Mouse (Mus musculus) layer of hippocampus, adult 9-10 months (tissue): ENCODE measurements around the gene Dnah8.

Source experiments
- DNase-seq: peaks from one replicate; pipeline ENCODE4 v3.0.0; 2022; ENCODE audit warnings: low spot score

Dnah8 gene

DNA sequence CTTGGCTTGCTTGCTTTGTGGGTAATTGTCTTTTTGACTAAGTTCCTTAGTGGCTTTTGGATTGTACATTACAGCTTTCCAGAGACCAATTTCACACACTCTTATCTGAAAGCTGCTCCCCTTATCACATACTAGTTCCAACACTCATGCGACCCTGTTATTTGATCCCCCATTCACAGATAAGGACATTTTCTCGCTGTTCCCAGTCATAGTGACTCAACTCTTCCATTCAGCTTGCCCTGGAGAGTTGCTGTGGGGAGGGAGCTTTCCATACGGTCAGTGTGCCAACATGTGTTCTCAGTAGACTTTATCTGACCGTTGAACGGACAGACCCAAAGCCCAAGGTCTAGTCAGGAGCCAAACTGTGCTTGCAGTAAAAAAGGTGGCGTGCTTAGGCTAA is 197.0 kb downstream of the Dnah8 start:
- no peak for DNase-seq

GRCm38 (mm10) chr17:30824473-30824872 is 200.3 kb downstream of the Dnah8 start:
- DNase-seq = no peak

- no peak for DNase-seq
These were observed 201.7 kb downstream of the Dnah8 start for GRCm38 (mm10) chr17:30825731-30826304.

DNA sequence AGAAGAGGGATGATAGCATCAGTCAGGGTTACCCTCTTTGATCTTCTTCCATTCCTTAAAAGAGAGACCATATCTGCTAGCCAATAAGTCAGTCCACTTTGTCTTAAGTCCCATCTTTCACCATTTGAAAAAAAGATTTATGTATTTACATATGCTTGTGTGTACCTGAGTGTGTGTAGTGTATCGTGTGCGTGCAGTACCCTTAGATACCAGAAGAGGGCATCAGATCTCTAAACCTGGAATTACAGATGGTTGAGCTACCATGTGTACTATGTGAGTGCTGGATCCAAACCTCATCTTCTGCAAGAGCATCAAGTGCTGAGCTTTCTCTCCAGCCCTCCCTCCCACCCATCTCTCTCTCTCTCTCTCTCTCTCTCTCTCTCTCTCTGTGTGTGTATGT is 207.0 kb downstream of the Dnah8 start:
- no peak for DNase-seq

DNA sequence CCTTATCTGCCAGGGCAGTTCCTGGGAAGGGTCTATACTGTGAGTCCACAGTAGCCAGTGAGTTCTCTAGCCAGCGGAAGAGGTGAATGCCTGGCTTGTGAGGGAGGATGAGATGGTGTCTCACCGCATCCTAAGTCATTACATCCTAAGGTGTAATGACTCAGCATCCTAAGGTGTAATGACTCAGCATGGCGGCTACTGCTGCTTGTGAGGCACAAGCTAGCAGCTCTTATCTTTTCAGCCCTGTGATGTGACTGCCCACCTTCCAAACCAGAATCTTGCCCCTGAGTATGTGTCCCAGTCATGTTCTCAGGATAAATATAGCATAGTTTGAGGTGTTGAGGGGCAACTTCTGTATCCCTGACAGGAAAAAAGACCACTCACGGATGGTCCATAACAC is 211.3 kb downstream of the Dnah8 start:
- DNase-seq = no peak

DNA sequence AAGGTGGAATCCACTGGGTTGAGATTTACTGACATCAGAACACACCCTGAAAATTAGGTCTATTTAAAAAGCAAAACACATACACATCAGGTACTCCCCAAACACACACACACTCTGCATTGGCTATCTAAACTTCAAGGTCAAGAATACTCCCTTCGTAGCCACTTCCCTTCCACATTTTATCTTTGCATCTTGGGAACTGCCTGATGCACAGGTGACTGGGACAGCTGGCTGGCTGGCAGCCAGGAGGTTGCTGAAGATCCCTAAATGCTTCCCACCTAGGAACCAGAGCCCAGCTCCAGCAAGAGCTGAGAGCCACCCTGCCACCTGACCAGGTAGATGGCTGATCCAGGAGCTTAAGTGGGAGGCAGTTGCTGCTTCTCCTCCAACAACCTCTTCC is 212.9 kb downstream of the Dnah8 start:
- DNase-seq = no peak

DNA sequence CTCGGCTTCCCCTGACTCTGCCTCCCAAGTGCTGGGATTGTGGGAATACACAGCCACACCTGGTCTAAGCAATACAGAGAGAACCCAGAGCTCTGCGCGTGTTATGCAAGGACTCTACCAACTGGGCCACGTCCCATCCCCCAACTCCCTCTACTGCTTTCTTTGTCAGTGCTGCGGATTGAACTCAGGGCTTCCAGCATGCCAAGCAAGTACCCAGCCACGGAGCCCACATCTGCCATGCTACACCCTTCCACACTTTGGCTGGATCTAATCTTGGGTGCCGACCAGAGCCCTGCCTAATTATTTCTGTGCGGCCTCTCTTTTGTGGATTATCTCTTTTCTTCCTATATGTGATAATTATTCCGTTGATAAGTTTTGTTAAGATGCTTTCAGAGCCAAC is 215.9 kb downstream of the Dnah8 start:
- no peak for DNase-seq

DNA sequence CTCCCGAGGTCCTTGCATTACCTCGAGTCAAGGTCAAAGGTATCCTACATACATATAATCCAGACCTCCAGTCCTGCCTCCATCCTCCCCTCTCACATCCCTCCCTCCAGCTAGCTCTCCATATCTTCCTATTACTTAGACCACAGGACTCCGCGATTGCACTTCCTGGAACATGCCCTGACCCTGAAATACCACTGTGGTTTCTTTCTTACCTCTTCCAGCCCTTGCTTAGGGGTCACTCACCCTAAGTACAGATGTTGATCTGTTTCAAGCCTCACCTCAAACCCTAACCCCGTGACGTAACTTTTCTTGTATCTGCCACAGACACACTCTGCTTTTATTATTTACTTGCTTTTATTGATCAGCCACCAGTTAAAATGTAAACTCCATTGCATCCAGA is 218.2 kb downstream of the Dnah8 start:
- DNase-seq = no peak

GRCm38 (mm10) chr17:30844321-30844791 is 220.2 kb downstream of the Dnah8 start:
- DNase-seq = no peak

DNA sequence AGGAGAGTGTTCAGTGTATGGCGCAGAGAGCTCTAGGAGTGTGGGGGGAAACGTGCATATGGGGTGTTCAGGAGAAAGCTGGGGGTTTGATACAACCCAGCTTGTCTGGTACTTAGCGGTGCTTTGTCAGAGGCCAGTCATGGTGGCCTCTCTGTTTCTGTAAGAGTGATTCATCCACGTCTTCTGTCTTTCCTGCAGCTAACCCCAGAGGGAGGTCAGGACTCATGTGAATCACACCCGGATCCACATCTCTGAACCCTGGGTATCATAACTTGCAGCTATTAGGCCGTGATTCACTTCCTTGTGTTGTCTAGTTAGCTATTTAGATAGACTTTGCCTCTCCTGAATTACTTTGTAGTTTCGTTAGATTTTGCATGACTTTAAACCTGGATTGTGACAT is 223.3 kb downstream of the Dnah8 start:
- no peak for DNase-seq

DNA sequence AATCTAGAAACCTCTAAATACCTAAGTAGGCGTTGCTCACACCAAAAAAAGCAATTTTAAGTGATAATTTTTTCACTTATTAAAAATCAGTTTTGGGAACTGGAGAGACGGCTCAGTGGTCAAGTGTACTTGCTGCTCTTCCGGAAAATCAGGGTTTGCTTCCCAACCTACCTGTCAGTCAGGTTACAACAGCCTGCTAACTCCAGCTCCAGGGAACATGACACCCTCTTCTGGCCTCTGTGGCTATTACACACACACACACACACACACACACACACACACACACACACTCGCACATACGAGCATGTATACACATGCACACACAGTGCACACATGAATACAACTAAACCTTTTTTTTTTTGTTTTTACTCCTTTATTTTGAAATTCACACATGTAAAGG is 223.9 kb downstream of the Dnah8 start:
- no peak for DNase-seq

GRCm38 (mm10) chr17:30848804-30849203 is 224.7 kb downstream of the Dnah8 start:
- DNase-seq = no peak

- no peak for DNase-seq
These were observed 225.7 kb downstream of the Dnah8 start for GRCm38 (mm10) chr17:30849813-30850212.

DNA sequence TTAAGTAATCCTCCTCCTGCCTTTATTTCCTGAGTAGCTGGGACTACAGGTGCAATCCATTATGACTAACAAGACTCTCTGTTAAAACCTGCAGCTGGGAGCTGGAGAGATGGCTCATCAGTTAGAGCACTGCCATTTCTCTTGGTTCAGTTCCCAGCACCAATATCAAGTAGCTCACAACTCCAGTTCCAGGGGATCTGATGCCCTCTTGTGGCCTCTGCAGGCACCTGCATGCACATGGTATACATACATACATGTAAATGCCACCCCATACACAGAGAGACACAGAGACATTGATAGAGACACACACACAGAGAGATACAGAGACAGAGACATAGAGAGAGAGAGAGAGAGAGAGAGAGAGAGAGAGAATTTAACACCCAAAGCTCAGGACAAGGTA is 228.2 kb downstream of the Dnah8 start:
- DNase-seq = no peak

GRCm38 (mm10) chr17:30857347-30857746 is 233.2 kb downstream of the Dnah8 start:
- no peak for DNase-seq

DNA sequence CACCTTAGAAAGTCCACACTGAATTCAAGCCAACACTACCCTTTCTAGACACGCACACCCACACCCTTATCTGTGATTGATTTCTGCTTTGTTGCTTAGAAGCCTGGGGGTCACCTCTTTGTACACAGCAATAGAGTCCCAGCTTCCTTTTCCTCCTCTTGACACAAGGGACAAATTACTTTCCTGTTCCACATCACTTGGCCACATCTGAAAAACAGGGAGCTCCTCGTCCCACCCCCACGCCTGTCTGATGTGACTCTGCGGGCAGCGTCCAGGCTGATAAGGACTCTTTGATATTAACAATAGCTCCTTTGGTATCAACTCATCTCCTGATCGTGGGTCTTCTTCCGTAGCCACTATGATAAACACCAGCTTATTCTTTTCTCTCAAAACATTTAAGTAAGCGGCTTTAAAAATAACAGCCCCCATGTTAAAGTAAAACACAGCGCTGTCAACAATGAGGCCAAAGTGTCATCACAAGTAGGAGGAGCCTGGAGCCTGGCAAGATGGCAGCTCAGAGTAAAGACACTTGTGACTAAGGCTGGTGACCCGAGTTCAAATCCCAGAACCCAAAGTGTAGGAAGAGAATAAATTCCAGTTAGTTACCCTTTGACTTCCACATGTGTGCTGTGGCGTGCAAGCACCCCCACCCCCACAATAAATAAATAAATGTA is 234.6 kb downstream of the Dnah8 start:
- DNase-seq = no peak

GRCm38 (mm10) chr17:30859989-30860585 is 235.9 kb downstream of the Dnah8 start:
- DNase-seq = no peak

DNA sequence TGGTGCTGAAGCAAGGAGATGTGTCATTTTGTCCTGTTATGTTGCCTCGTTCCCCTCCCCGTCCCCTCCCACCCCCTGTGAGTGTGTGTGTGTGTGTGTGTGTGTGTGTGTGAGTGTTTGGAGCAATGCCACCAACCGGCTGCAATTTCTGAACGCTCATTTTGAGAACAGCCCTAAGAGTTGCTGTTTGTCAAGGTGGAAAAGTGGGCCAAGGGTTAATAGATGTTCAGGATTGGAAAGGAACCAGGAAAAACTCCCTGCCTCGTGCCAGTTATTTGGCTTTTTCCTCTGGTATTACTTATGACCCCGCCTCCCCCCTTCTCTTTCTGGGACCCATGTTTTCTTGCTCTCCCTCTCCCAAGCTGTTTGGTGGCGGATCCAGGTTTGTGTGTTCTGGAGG is 236.5 kb downstream of the Dnah8 start:
- no peak for DNase-seq

GRCm38 (mm10) chr17:30866281-30866680 is 242.1 kb downstream of the Dnah8 start:
- DNase-seq = no peak

- no peak for DNase-seq
These were observed 242.8 kb downstream of the Dnah8 start for GRCm38 (mm10) chr17:30866966-30867365.

- DNase-seq = no peak
These were observed 246.9 kb downstream of the Dnah8 start for GRCm38 (mm10) chr17:30871040-30871439.

- DNase-seq = no peak
These were observed 250.1 kb downstream of the Dnah8 start for GRCm38 (mm10) chr17:30874276-30874675.

- no peak for DNase-seq
These were observed 253.3 kb downstream of the Dnah8 start for GRCm38 (mm10) chr17:30877456-30877855.

DNA sequence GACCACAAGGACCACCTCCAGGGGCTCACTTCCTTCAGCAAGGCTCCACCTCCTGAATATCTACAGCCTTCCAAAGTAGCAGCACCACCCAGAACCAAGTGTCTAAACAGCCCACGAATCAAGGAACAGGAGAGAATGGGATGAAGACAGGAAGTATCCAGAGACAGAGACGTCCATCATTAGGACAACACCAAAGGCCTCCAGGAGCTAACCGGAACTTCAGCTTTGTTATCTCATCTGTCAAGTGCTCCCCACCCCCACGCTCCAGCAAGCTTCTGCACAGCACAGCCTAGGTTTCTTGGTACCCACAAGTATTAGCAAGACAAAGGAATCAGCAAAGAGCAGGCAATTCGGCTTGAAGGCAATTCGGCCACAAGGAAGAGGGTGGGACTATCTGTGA is 254.5 kb downstream of the Dnah8 start:
- no peak for DNase-seq
